ENCODE assay signal across 8 mouse cellular contexts in the genomic region with DNA sequence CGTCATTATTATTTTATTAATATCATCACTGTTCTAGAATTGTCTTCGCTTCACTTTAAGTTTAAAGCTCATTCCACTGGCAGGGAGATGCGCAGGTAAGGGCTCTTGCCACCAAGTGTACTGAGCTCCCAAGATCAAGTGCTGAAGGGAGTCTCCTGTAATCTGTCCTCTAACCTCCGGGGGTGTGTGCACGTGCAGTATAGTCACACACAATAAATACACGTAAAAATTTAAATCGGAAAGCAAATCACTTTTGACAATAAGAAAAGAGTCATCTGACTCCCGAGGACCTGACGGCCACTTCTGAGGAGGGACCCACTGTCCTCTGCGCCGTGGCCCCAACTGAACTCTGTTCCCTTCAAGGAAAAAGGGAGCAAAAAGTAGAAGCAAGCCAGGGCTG. TPM values are rescaled to one million over a fixed set of nuclear protein-coding genes. Genes with fewer than 3 reads are reported as not detected.
DNase-seq lines count a peak whose midpoint lies in the region; ATAC-seq and TF ChIP-seq lines count a peak whose summit lies in the region.

No protein-coding gene starts in this region.

- H3K4me3 ChIP-seq in lung, adult 2 months (replicated peaks; ENCODE audit: extremely low read depth, low read depth, low read length), result peak overlapping the region; percentile 62
- peak overlapping the region; percentile 65 for H3K4me3 ChIP-seq in embryonic facial prominence, embryonic 15.5 days (replicated peaks)
- 0 out of 2 replicates have a peak overlapping the region, but pooled peaks have one; percentile 60 for H3K4me3 ChIP-seq in limb, embryonic 11.5 days (ENCODE audit: low read depth, low read length)
- peak overlapping the region; percentile 60 for H3K4me3 ChIP-seq in neural tube, embryonic 14.5 days (ENCODE audit: low read depth, low read length)

- peak; percentile 33 for DNase-seq in lung, adult 2 months
- DNase-seq in lung, postnatal 14 days, result no peak
- DNase-seq in limb, embryonic 11.5 days (ENCODE audit: low spot score), result peak; percentile 25
- no peak for DNase-seq in urinary bladder, postnatal 14 days (ENCODE audit: low spot score)
- DNase-seq in T-cell, adult 2 months (ENCODE audit: low spot score), result no peak
- DNase-seq in Muller cell, postnatal 12 days (ENCODE audit: inconsistent ontology term), result no peak

- H3K9ac ChIP-seq in embryonic facial prominence, embryonic 15.5 days, result no peak overlapping the region
- H3K9ac ChIP-seq in limb, embryonic 11.5 days (ENCODE audit: low read length), result no peak overlapping the region
- no peak overlapping the region for H3K9ac ChIP-seq in neural tube, embryonic 14.5 days (replicated peaks; ENCODE audit: low read depth, low read length)

- H3K9me3 ChIP-seq in embryonic facial prominence, embryonic 15.5 days (replicated peaks), result no peaks in the 10 kb centered on the region
- no peaks in the 10 kb centered on the region for H3K9me3 ChIP-seq in limb, embryonic 11.5 days (ENCODE audit: control insufficient read depth, low read length)
- H3K9me3 ChIP-seq in neural tube, embryonic 14.5 days (ENCODE audit: control insufficient read depth, low read length), result no peaks in the 10 kb centered on the region

- peaks cover 6% of the 10 kb centered on the region; the same call in 1 of the 2 replicates for H3K27me3 ChIP-seq in embryonic facial prominence, embryonic 15.5 days
- H3K27me3 ChIP-seq in limb, embryonic 11.5 days (ENCODE audit: control insufficient read depth, insufficient read depth, low read length), result peaks cover 15% of the 10 kb centered on the region
- H3K27me3 ChIP-seq in neural tube, embryonic 14.5 days (ENCODE audit: control insufficient read depth, insufficient read depth, low read length), result no peaks in the 10 kb centered on the region

- H3K36me3 ChIP-seq in embryonic facial prominence, embryonic 15.5 days, result no peaks in the 10 kb centered on the region
- no peaks in the 10 kb centered on the region for H3K36me3 ChIP-seq in limb, embryonic 11.5 days (ENCODE audit: control insufficient read depth, insufficient read depth, low read length)
- no peaks in the 10 kb centered on the region for H3K36me3 ChIP-seq in neural tube, embryonic 14.5 days (ENCODE audit: control insufficient read depth, insufficient read depth, low read length)

- ATAC-seq in embryonic facial prominence, embryonic 15.5 days (ENCODE audit: insufficient number of reproducible peaks, low FRiP score, low TSS enrichment, low read depth), result no peak
- ATAC-seq in limb, embryonic 11.5 days (ENCODE audit: insufficient number of reproducible peaks, low FRiP score, low TSS enrichment, low read depth), result no peak
- no peak for ATAC-seq in neural tube, embryonic 14.5 days (ENCODE audit: low read depth)

- 41% methylated on average over 11 of the region's 11 CpGs for WGBS in lung, adult 2 months
- 29% methylated on average over 11 of the region's 11 CpGs for WGBS in embryonic facial prominence, embryonic 15.5 days
- 24% methylated on average over 11 of the region's 11 CpGs for WGBS in limb, embryonic 11.5 days
- 27% methylated on average over 11 of the region's 11 CpGs for WGBS in neural tube, embryonic 14.5 days

- no peak for TF ChIP-seq CTCF in lung, adult 2 months (IDR thresholded peaks at IDR 0.05; ENCODE audit: insufficient read depth, low read length)

- H3K4me2 ChIP-seq in embryonic facial prominence, embryonic 15.5 days (replicated peaks), result peak overlapping the region; percentile 84
- H3K4me2 ChIP-seq in limb, embryonic 11.5 days (ENCODE audit: low read depth, severe bottlenecking), result peak overlapping the region; percentile 70; the same call in 1 of the 2 replicates
- H3K4me2 ChIP-seq in neural tube, embryonic 14.5 days (ENCODE audit: low read depth, low read length), result peak overlapping the region; percentile 71

- TF ChIP-seq POLR2A in lung, adult 2 months (IDR thresholded peaks at IDR 0.05; ENCODE audit: borderline replicate concordance, extremely low read depth, low read depth, low read length), result no peak

- H3K4me1 ChIP-seq in lung, adult 2 months (ENCODE audit: control insufficient read depth, insufficient read depth, low read length), result no peaks in the 10 kb centered on the region
- H3K4me1 ChIP-seq in embryonic facial prominence, embryonic 15.5 days, result 0 out of 2 replicates have a peak, but pooled peaks cover 5% of the 10 kb centered on the region
- H3K4me1 ChIP-seq in limb, embryonic 11.5 days (ENCODE audit: control insufficient read depth, insufficient read depth, low read length), result no peaks in the 10 kb centered on the region
- 0 out of 2 replicates have a peak, but pooled peaks cover 5% of the 10 kb centered on the region for H3K4me1 ChIP-seq in neural tube, embryonic 14.5 days (ENCODE audit: control insufficient read depth, insufficient read depth, low read length)

- no peak overlapping the region for H3K27ac ChIP-seq in embryonic facial prominence, embryonic 15.5 days (replicated peaks)
- no peak overlapping the region for H3K27ac ChIP-seq in limb, embryonic 11.5 days (replicated peaks; ENCODE audit: low read depth, low read length)
- H3K27ac ChIP-seq in neural tube, embryonic 14.5 days (ENCODE audit: low read depth, low read length), result no peak overlapping the region

RNA-seq across cellular contexts. Expression of a gene that starts 1.6 kb away (rescaled TPM):
- polyA plus RNA-seq in lung, adult 2 months (2012; rRNA removed), result 24.1 and 27.2 TPM in 2 replicates
- polyA plus RNA-seq in embryonic facial prominence, embryonic 15.5 days (2015; fragmentation: Nextera tagmentation; extraction: Ambion mirVana), result 7.5 and 9.9 TPM in 2 replicates
- polyA plus RNA-seq in limb, embryonic 11.5 days (2014; fragmentation: Nextera tagmentation; extraction: Ambion mirVana), result 2.7 and 2.9 TPM in 2 replicates
- polyA plus RNA-seq in neural tube, embryonic 14.5 days (2014; fragmentation: Nextera tagmentation; extraction: Ambion mirVana), result 3.6 and 4.6 TPM in 2 replicates

RNA-seq across cellular contexts. Expression of a gene that starts 45.1 kb away (rescaled TPM):
- polyA plus RNA-seq in lung, adult 2 months (2012; rRNA removed), result not detected in 2 replicates
- 0.16 TPM in 1 of 2 replicates, not detected in the other for polyA plus RNA-seq in embryonic facial prominence, embryonic 15.5 days (2015; fragmentation: Nextera tagmentation; extraction: Ambion mirVana)
- not detected in 2 replicates for polyA plus RNA-seq in limb, embryonic 11.5 days (2014; fragmentation: Nextera tagmentation; extraction: Ambion mirVana)
- polyA plus RNA-seq in neural tube, embryonic 14.5 days (2014; fragmentation: Nextera tagmentation; extraction: Ambion mirVana), result not detected in 2 replicates

RNA-seq across cellular contexts. Expression of a gene that starts 46.1 kb away (rescaled TPM):
- polyA plus RNA-seq in lung, adult 2 months (2012; rRNA removed), result 0.11 and 0.19 TPM in 2 replicates
- 0.27 and 0.29 TPM in 2 replicates for polyA plus RNA-seq in embryonic facial prominence, embryonic 15.5 days (2015; fragmentation: Nextera tagmentation; extraction: Ambion mirVana)
- polyA plus RNA-seq in limb, embryonic 11.5 days (2014; fragmentation: Nextera tagmentation; extraction: Ambion mirVana), result 0.40 and 0.50 TPM in 2 replicates
- polyA plus RNA-seq in neural tube, embryonic 14.5 days (2014; fragmentation: Nextera tagmentation; extraction: Ambion mirVana), result 0.50 and 0.56 TPM in 2 replicates

RNA-seq across cellular contexts. Expression of a gene that starts 59.1 kb away (rescaled TPM):
- 1.6 and 2.2 TPM in 2 replicates for polyA plus RNA-seq in lung, adult 2 months (2012; rRNA removed)
- polyA plus RNA-seq in embryonic facial prominence, embryonic 15.5 days (2015; fragmentation: Nextera tagmentation; extraction: Ambion mirVana), result 0.49 and 1.2 TPM in 2 replicates
- 1.2 TPM in 2 replicates for polyA plus RNA-seq in limb, embryonic 11.5 days (2014; fragmentation: Nextera tagmentation; extraction: Ambion mirVana)
- polyA plus RNA-seq in neural tube, embryonic 14.5 days (2014; fragmentation: Nextera tagmentation; extraction: Ambion mirVana), result 0.53 and 0.70 TPM in 2 replicates

Comparison
In these comparisons a context has a peak if more than half of its experiments do, and no peak if none do; other contexts are left out.
1. DNase-seq: peak in lung, adult 2 months (single experiment) and limb, embryonic 11.5 days (single experiment); none in lung, postnatal 14 days (single experiment), urinary bladder, postnatal 14 days (single experiment), T-cell, adult 2 months (single experiment) and Muller cell, postnatal 12 days (single experiment).
2. Peak in every context shown above with its lines, with median percentiles within 50 percentile points of each other: H3K4me3 ChIP-seq and H3K4me2 ChIP-seq.